Mouse (Mus musculus) lung, postnatal 10 days (tissue): ENCODE results near the gene Tor3a.
A peak's percentile ranks its signal among the peaks of the same experiment; 100 is the strongest.

ENCODE experiments used
- DNase-seq: peaks from one replicate; pipeline ENCODE4 v3.0.0; 2021

Gene Tor3a

GRCm38 (mm10) chr1:156630965-156631364, 43.2 kb downstream of the Tor3a start:
- DNase-seq, result no peak

DNA sequence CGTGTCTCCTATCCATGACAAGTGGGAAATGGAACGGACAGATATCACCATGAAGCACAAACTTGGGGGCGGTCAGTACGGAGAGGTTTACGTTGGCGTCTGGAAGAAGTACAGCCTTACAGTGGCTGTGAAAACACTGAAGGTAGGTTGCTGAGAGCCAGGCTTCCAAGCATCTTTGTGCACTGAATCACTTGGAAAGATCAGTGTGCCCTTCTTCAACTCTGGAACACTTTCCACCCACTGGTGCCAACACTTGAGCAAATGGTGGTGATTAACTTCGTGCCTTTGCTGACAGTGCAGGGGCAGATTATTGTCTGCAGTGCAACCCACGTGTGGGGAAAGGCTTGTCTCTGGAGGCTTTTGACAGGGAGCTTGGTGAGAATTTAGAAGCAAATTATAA, 44.2 kb downstream of the Tor3a start:
- no peak for DNase-seq

DNA sequence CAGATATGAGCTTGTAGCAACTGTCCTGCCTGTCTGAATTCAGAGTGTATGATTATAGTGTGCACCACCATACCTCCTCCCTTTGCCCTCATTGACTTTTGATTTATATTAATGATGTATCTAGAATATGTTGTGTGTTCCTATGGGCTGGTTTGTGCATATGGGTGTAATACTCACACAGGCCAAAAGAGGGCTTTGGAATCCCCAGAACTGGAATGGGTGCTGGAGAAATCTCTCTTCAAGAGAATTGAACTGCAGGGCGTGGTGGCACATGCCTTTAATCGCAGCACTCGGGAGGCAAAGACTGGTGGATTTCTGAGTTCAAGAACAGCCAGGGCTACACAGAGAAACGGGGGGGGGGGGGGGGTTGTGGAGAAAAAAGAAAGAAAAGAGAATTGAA, 47.4 kb downstream of the Tor3a start:
- no peak for DNase-seq

DNA sequence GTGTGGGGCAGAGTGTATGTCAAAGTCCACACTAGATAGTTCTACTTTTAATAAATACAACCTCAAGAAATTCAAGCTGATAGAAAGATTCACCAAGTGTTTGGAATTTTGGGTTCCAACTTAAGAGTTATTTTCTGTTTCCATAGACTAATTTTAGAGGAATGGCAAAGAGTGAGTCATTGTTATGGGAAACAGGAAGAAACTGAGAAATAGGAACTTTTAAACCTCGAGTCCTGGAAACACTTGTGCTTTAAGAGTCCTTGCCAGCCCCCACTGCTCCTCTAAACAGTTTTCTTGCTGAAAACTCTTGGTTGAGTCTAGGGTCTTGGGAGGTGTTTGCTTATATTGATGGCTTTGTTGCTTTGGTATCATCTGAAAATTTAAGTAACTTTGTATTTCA, 49.9 kb downstream of the Tor3a start:
- DNase-seq, result no peak

- no peak for DNase-seq
These were observed 53.2 kb downstream of the Tor3a start for GRCm38 (mm10) chr1:156620951-156621350.

GRCm38 (mm10) chr1:156620292-156620909, 53.8 kb downstream of the Tor3a start:
- DNase-seq, result no peak

GRCm38 (mm10) chr1:156617811-156618210, 56.3 kb downstream of the Tor3a start:
- no peak for DNase-seq

- peak; percentile 19 for DNase-seq
These were observed 57.1 kb downstream of the Tor3a start for GRCm38 (mm10) chr1:156616989-156617598.

DNA sequence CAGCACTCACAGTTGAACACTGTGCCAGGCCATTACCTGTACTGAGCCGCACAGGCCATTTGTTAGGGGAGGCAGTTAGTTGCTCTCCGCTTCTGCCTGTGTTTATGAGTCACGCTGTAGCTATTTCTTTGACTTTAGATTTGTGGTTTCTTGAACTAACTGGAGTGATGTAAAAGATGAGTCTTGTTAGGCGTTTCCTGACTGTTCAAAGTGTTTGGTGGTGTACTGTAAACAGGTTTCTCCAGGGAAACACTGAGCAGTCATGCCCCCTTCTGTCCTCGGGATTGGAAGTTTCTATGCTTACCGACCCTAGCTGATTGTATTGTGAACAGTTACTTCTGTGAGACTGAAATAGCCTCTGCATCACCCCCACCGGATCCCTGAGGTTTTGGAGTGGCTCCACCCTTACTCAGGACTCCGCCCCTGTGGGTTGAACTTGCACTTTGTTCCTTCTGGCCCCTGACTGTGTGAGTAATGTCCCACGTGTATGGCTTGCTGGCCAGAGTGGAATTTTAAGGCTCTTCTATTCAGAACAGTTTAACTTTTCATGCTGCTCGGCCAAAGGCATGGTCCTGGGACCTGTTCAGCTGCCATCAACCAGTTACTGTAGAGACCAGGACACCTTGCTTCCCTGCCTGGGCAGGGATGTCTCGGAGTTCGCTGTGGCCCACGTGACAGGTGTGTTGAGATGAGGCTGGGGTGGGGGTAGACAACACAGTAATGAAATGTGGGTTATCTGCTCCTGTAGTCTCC, 58.6 kb downstream of the Tor3a start:
- DNase-seq, result peak; percentile 92

DNA sequence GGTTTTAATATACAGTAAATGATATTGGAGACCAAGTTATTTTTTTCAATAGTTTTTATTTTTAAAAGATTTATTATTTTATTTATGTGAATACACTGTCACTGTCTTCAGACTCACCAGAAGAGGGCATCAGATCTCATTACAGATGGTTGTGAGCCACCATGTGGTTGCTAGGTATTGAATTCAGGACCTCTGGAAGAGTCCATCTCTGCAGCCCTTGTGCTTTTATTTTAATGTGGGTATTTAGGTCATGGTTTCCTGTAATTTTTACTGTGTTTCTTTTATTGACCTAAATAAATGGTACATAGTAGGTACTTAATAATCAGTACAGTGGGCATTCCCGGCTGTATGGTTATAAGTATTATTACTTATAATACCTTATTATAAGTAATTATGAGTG, 59.4 kb downstream of the Tor3a start:
- no peak for DNase-seq

- DNase-seq, result peak; percentile 53
These were observed 60.2 kb downstream of the Tor3a start for GRCm38 (mm10) chr1:156613855-156614530.

GRCm38 (mm10) chr1:156610257-156610656, 63.9 kb downstream of the Tor3a start:
- DNase-seq, result no peak

- DNase-seq, result no peak
These were observed 65.7 kb downstream of the Tor3a start for GRCm38 (mm10) chr1:156608496-156608895.

DNA sequence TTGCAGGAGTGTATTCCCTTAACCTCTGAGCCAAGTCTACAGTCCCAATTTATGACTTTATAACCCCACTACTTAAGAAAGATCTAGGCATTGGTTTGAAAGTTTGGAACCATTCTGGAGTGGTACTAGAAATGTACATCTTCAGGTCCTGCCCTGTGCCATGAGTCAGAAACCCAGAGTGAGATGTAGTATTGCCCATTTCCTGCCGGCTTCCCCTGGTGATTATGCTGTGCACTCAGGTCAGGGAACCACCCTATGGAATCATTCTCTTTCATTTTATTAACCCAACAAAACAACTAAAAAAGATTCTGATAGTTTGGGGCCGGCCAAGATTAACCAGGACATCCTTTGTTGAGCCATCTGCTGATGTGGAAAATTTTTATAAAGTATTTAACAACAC, 68.2 kb downstream of the Tor3a start:
- no peak for DNase-seq

DNA sequence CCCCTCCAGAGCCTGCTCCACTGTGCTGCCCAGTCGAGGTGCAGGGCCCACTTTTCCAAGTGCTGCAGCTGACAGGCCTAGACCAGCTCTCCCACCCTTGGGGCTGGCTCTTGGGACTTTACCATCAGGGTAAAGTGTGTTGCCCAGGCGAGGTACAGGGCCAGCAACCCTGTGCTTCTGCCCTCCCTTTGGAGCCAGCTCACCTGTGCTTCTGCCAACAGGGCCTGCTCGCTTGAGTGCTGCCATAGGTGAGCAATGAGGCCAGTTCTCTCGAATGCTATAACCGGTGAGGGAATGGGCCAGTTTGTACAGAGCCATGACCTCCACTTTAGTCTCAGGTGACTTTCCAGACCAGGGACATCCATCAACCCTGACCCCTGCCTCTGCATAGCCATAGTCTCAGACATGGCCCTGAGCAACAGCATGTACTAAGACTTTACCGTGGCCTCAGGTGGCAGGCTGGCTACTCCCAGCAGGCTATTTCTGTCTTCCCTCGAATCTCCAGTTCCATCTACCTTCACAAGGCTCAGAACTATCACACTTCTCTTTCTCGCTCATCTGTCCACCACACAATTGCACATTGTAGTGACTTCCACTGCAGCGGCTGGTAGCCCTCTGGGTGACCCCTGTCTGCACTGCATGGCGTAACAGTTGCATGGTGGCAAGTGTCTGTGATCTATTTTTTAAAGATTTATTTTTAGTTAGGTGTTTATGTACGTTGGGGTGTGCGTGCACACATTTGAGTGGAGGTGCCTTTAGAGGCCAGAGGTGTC, 68.9 kb downstream of the Tor3a start:
- DNase-seq, result no peak
